Mouse (Mus musculus) testis, adult 2 months (tissue): ENCODE results near the gene Hydin. TPM values are rescaled to one million over a fixed set of nuclear protein-coding genes. Genes with fewer than 3 reads are reported as not detected.
"Not testable (repeated sequence)": the region's sequence is repeated elsewhere in the genome, so short reads cannot be mapped to it uniquely, and the experiment has no call there.

Experiments
- H3K27ac ChIP-seq: fragments of 200-500 bp; 2 replicates; pipeline ENCODE4 v1.5.1; 2012; ENCODE audit warnings: low read depth, low read length; ENCODE audit not compliant: control insufficient read depth, insufficient read depth
- H3K27me3 ChIP-seq: fragments of 200-500 bp; 2 replicates; pipeline ENCODE4 v1.6.1; 2012; ENCODE audit warnings: mild to moderate bottlenecking, low read length, moderate library complexity; ENCODE audit not compliant: control insufficient read depth, insufficient read depth
- H3K36me3 ChIP-seq: fragments of 200-500 bp; 2 replicates; pipeline ENCODE4 v1.6.1; 2012; ENCODE audit warnings: mild to moderate bottlenecking, low read length; ENCODE audit not compliant: control insufficient read depth, insufficient read depth
- H3K4me1 ChIP-seq: fragments of 200-500 bp; 2 replicates; pipeline ENCODE4 v1.6.1; 2012; ENCODE audit warnings: low read length; ENCODE audit not compliant: control insufficient read depth, insufficient read depth
- H3K4me3 ChIP-seq: fragments of 200-500 bp; 2 replicates; pipeline ENCODE4 v1.5.1; 2012; ENCODE audit warnings: low read depth, mild to moderate bottlenecking, low read length, moderate library complexity, mixed read lengths; ENCODE audit not compliant: control insufficient read depth
- CTCF ChIP-seq: fragments of 200-500 bp; IDR thresholded peaks from 2 replicates; pipeline ENCODE4 v1.5.1; 2012; ENCODE audit warnings: low read depth, mild to moderate bottlenecking, inconsistent platforms, low read length, moderate library complexity; ENCODE audit not compliant: control insufficient read depth, insufficient read depth, insufficient replicate concordance
- POLR2A ChIP-seq: fragments of 200-500 bp; IDR thresholded peaks from 2 replicates; pipeline ENCODE4 v1.6.1; 2012; ENCODE audit warnings: low read depth, mild to moderate bottlenecking, inconsistent platforms, low read length, moderate library complexity; ENCODE audit not compliant: control insufficient read depth
- polyA plus RNA-seq: library from polyadenylated mRNA; depleted of rRNA; stranded (reverse); fragments of >200 nt; gene quantifications from 2 replicates; pipeline ENCODE4 v1.2.3, GENCODE M21; 2012

Hydin gene
- polyA plus RNA-seq, 1 experiment, result 32.6 TPM

DNA sequence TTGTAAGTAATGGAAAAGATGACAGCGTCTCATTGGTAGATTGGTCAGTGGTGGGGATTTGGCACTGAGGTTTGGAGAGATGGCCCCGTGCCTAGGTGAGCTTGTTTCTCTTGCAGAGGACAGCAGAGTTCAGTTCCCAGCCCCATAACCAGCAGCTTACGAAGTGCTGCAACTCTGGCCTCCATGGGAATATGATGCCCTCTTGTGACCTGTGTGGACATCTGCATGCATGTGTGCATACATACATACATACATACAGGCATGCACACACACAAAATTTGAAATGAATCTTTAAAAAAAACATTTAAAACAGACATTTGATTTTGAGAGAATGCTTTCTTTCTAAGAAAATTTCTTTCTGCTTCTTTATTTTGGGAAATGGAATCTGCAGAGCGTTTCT, 106.9 kb downstream of the Hydin start:
- Histone ChIP-seq H3K27ac (no peak overlapping the region), H3K4me3 (no peak overlapping the region), H3K27me3 (no peaks in the 10 kb centered on the region), H3K36me3 (no peaks in the 10 kb centered on the region), H3K4me1 (no peaks in the 10 kb centered on the region)
- TF ChIP-seq POLR2A (no peak), CTCF (0 out of 2 replicates have a peak, but pooled peaks have one; percentile 4)

DNA sequence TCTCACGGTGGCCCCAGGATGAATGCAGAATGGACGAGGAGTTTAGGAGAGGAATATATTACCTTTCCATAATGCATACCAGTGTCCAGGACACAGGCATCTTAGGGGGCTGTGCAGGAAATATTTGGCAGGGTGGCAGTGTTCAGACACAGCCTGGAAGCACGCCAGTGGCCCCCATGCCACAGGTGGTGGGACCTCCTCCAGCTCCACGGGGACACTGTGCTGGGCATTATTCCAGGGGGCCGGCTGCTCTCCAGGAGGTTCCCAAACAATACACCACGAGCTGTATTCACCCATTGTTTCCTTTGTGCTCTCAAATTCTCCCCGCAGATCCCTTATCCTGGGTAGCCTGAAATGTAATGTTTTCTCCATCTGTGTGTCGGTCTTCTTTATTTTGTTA, 116.0 kb downstream of the Hydin start:
- no peaks in the 10 kb centered on the region for H3K36me3 ChIP-seq
- TF ChIP-seq POLR2A (no peak), CTCF (no peak)
- H3K4me3 ChIP-seq, result no peak overlapping the region
- H3K27ac ChIP-seq, result no peak overlapping the region
- H3K4me1 ChIP-seq, result no peaks in the 10 kb centered on the region
- no peaks in the 10 kb centered on the region for H3K27me3 ChIP-seq

DNA sequence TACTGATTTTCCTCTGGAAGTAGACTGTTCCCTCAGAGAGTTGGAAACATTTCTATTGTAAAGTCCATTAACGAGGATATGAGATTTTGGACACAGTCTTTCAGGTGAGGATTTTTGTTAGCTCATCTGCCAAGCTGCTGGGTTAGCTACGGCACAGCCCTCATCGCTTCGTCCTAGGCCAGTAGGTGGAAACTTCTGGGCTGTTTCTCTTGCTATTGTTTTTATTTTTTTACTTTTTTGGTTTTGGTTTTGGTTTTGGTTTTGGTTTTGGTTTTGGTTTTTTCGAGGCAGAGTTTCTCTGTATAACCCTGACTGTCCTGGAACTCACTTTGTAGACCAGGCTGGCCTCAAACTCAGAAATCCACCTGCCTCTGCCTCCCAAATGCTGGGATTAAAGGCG, 117.9 kb downstream of the Hydin start:
- H3K4me3 ChIP-seq, H3K27ac ChIP-seq, H3K36me3 ChIP-seq, H3K4me1 ChIP-seq, H3K27me3 ChIP-seq: not testable (repeated sequence)

DNA sequence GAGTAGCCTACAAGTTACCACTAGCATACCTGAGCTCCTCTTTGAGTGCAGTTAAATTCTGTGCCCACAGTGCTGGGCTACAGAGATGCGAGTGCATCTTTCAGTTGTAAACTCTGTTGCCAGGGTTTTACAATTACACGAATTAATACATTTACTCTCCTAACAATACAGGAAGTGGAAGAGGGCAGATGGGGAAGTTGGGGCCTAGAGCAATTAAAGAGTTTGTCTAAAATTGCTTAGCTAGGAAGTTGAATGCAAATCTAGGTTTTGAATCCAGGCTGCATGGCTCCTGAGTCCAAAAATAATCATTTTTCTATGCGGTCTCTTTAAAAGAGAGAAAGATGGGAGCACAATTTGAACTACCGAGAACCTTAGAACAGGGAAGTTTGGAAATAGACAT, 128.9 kb downstream of the Hydin start:
- no peak for TF ChIP-seq POLR2A
- TF ChIP-seq CTCF, result no peak
- H3K4me1 ChIP-seq, result no peaks in the 10 kb centered on the region
- H3K4me3 ChIP-seq, result no peak overlapping the region
- no peaks in the 10 kb centered on the region for H3K27me3 ChIP-seq
- H3K27ac ChIP-seq, result no peak overlapping the region
- H3K36me3 ChIP-seq, result no peaks in the 10 kb centered on the region

DNA sequence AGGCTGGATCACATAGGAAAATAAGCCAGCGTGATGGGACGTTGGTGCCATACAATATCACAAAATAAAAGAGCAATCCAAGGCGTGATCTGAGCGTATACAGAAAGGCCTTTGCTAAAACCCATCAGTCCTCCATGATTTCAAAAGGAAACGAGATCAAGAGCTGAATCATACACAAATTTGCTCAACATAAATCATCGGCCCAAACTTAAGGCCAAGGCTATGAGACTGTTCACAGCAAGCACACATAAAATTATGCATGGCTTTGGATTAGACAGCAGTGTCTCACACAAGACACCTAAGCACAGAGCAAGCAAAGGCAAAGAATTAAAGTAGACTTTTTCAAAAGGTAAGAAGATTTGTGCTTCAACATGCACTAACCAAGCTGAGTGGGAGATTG, 133.8 kb downstream of the Hydin start:
- H3K36me3 ChIP-seq, result no peaks in the 10 kb centered on the region
- no peaks in the 10 kb centered on the region for H3K4me1 ChIP-seq
- no peak for TF ChIP-seq POLR2A
- TF ChIP-seq CTCF, result no peak
- no peak overlapping the region for H3K27ac ChIP-seq
- no peaks in the 10 kb centered on the region for H3K27me3 ChIP-seq
- no peak overlapping the region for H3K4me3 ChIP-seq

DNA sequence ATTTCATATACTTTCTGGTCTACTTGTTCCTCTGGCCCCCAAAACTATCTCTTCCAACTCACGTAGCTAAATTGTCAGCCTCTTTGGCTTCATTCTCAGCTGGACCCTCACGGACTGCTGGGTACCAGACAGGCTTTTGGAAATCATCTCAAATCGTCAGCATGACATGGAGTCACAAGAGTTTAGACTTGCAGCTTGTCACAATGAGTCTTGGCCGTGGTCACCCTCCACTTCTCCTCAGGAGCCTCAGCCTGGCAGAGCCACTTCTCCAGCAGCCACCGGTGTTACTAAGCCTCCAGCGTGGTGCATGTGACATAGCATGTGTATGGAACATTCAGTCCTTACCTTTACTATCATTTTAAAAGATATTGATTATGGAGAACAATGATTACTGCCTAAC, 135.5 kb downstream of the Hydin start:
- TF ChIP-seq POLR2A, result no peak
- no peak overlapping the region for H3K4me3 ChIP-seq
- H3K27ac ChIP-seq, result no peak overlapping the region
- H3K27me3 ChIP-seq, result no peaks in the 10 kb centered on the region
- no peaks in the 10 kb centered on the region for H3K36me3 ChIP-seq
- no peaks in the 10 kb centered on the region for H3K4me1 ChIP-seq

DNA sequence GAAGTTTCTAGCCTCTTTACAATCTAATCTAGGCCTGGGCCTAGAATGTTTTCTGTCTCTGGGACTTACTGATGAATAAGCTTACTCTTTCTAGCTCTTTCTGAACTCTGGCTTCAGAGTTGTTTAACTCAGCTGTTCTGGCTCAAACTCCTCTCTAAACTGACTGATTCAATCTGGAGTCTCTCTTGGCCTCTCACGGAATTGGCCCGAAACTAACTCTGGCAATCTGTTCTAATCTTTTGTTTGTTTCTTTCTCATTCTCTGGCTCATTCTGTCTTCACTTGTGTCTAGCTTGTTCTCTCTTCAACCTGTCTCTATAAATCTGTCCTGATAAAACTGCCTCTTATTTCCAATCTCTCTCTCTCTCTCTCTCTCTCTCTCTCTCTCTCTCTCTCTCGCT, 137.7 kb downstream of the Hydin start:
- H3K27me3 ChIP-seq, result no peaks in the 10 kb centered on the region
- no peak overlapping the region for H3K27ac ChIP-seq
- no peaks in the 10 kb centered on the region for H3K36me3 ChIP-seq
- H3K4me3 ChIP-seq, result no peak overlapping the region
- H3K4me1 ChIP-seq, result no peaks in the 10 kb centered on the region
- TF ChIP-seq CTCF (no peak), POLR2A (no peak)

DNA sequence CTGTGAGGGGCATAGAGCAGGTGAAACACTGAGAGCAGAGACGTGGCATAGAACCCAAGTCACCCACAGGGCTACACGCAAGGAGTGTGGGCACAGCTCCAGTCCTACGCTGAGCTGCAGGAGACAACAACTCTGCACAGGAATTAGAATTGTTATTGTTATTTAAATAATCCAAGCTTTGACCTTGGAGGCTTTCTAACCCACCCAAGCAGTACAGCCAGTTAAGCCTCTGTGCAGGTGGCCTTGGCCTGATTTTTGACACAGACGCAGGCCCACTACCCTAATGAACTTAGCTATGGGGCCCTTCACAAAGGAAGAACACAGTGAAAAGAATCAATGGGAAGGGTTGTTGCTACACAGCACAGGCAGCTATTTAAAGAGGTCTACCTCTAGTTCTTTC, 148.3 kb downstream of the Hydin start:
- no peak overlapping the region for H3K4me3 ChIP-seq
- H3K27me3 ChIP-seq, result no peaks in the 10 kb centered on the region
- no peak overlapping the region for H3K27ac ChIP-seq
- TF ChIP-seq CTCF, result no peak
- no peak for TF ChIP-seq POLR2A
- no peaks in the 10 kb centered on the region for H3K4me1 ChIP-seq
- no peaks in the 10 kb centered on the region for H3K36me3 ChIP-seq
